Mouse (Mus musculus): ENCODE measurements at regions not wholly inside any gene's neighbourhood (a gene's known extent, or its start where the extent isn't known, plus 50 kb on each side); places are given as distances from the start of the nearest gene placed in this dataset.

DNA sequence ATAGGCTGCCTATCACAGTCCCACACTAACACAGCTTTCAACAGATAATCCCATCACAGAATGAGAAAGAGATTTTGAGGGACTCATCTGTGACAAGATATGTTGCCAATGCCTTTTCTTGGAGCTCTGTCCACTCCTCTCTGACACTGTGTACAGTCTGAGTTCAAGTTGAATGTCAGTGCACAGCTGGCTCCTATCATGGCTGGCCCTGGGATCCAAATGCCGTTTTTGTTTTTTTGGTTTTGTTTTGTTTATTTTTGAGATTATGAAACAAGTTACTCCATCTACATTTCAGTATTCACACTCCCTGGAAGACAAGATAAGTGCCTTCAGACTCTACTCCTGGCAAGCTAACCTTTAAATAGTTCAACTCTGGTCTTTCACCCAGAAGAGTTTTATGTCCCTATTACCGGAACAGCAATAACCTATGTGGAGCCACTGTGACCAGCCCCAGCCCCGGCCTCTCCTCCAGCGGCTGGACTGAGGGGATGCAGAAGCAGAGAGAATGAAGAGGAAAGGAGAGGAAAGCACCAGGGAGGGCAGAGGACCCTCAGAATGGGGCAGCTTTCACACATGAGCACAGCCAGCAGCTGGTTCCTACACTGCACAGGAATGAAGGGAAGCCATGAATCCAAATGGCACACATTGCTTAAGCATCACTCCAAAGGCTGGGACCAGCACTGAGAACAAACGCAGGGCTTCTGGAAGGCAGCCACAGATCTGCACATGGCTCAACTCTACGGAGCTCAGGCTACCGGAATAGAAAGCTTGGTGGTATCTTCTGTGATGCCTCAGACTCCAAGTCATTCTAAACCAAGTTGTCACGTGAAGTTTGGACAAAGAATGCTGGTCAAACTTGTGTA, 99.9 kb upstream of the Nsun2 start:
- DNase-seq (ENCODE audit: low spot score): no peak

DNA sequence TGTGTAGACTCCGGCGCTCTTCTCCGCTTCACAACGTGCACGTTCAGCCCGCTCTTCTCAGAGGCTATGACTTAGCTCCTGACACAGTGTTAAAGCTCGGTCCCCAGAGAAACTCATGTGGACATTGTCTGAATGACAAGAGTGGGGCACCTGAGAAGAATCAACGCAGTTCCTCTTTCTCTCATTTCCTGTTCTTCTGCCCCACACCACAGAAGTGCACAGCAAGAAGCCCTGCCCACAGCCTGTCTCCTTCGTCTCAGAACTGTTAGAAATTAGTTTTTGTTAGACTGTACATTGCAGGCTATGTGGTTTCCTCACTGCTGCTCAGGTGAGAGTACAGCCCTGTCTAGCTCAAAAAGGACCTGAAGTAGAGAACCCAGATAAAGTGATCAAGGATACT, 94.1 kb upstream of the Nsun2 start:
- no peak for DNase-seq (ENCODE audit: low spot score)

DNA sequence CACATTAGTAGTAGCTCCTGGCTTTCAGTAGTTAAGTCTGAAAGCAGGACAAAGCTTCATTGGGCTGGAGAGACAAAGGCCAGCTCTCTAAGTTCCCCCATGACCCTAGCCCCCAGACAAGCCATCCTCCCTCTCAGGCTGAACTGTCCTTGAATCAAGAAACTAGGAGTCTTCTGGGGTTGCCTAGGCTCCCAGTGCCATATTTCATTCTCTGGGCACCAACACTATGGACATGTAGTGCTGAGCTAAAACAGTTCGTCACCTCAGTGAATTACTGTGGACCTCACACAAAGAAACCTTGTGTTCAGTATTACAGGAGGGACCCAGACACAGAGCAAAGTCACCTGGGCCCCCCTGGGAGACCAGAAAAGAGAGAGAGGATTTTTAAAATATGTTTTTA, 91.7 kb upstream of the Nsun2 start:
- no peak for DNase-seq (ENCODE audit: low spot score)

DNA sequence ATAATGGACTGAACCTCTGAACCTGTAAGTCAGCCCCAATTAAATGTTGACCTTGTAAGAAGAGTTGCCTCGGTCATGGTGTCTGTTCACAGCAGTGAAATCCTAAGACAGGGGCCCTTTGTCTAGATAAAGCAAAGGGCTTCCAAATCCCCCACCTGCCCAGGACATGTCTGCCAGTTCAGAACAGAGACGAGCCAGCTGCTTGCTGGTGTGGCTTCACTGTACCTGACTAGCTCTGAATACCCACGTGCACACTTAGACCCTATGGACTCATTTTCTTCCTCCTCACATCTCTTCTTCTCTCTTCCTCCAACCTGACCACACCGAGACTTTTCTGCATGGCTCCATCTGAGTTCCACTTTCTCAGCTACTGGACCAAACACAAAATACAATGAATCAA, 87.9 kb upstream of the Nsun2 start:
- no peak for DNase-seq (ENCODE audit: low spot score)

Measured in left cerebral cortex, adult 11 months (tissue).